Mouse (Mus musculus): ENCODE results near the gene Dyrk3. TPM values are rescaled to one million over a fixed set of nuclear protein-coding genes. Genes with fewer than 3 reads are reported as not detected.
"Not testable (repeated sequence)": the region's sequence is repeated elsewhere in the genome, so short reads cannot be mapped to it uniquely, and the experiment has no call there.

Dyrk3 gene
- not detected for total RNA-seq (2021)
- long read RNA-seq, experiment 1: 0 reads
- long read RNA-seq, experiment 2: 0 reads

DNA sequence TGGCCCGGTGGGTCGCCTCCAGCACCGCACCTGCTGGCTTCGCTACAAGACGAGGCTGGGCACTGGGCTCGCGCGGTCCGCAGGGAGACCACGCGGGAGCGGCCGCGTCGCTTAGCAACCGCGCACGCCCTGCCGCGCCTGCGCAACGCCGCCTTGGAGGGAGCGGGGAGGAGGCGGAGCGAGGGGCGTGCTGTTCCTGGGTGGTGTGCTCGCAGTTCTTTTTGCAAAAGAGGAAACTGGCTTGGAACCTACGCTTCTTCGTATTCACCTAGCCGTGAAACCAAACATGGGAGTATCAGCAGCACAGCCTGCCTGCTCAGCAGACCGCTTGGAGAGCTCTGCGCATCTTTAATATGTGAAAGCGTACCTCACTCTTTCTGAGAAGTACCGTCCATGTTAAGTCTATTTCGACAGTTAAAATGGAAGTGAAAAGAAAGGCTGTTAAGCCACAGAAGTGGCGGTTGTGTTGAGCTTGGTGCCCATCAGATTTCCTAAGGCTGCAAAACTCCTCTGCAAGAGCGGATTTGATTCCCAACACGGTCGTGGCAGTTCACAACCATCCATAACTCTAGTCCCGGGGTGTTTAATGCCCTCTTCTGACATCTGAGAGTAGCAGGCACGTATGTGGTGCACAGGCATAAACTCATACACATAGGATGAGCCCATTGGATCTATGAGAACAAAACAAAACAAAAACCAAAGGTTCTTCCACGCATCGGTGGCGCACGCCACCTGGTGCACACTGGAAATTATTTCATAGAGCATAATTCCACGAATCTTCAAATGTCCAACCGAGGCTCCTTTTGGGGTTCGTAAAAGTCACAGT lies at the start of gene Dyrk3:
Gene Dyrk3 (minus strand): TSS at position 150 of the 826 bp plus-strand sequence.
- peak; percentile 85 for DNase-seq (ENCODE audit: low spot score)

DNA sequence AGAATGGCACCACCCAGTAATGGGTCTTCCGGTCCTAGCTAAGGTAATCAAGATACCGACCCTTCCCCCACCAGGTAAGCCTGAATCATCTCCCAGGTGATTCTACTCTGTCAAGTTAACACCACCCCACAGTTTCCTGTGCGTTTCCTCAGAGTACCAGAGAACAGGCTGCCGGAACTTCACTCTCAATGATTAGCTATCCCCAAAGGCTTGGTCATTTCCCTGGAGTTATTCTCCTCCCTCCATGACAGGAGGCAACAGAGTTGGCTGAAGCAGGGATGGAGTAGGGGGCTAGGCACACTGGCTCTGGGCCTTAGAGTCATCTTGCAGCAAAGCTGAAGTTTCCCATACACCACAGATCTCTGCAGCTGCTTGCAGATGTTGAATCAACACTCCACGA lies 49.7 kb upstream of the Dyrk3 start:
- DNase-seq (ENCODE audit: low spot score): no peak

DNA sequence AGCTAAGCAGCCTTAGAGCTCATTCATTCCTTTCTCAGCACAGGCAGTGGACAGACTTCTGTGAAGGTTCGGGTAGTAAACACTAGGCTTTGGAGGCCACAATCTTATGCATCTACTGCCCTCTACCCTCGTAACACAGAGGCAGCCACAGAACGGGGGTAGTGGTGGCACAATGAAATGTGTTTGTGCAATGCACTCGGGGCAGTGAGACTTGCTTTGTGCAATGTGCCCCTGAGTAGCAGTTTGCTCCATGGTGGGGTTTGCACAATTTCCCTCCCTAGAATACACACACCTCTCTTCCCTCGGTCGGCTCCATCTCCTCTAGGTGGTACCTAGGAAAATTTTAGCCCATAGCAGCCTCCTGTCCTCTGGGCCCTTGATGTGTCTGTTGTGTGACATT lies 48.9 kb upstream of the Dyrk3 start:
- DNase-seq (ENCODE audit: low spot score): no peak

DNA sequence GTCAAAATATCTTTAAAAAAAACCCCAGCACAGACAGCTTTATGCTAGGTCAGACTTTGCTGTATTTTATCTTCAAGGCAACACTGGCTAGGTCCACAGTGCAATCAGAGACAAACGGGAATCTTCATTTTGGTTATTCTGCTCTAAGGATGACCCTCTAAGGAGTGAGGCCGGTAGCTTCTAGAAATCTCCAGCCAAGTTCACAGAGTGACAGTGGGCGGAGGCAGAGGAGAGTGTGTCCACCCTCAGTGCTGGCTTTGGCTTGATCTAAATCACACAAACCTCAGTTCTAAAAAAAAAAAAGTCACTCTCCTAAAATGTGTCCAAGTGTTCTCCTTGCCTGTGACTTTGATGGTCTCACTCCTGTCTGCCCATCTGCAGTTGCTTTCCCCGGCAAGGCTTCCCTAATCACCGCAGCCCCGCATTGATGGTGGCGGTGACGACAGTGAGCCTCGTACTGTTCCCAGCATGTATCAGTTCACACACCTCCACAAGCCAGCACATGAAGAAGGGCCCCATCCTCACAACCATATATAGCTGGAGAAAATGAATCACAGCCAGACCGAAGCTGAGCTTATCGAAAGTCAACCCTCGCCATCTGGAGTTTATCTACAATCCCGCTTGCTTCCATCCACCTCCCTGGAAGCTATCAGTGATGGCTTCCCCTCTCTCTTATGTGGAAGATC lies 47.8 kb upstream of the Dyrk3 start:
- no peak for DNase-seq (ENCODE audit: low spot score)

DNA sequence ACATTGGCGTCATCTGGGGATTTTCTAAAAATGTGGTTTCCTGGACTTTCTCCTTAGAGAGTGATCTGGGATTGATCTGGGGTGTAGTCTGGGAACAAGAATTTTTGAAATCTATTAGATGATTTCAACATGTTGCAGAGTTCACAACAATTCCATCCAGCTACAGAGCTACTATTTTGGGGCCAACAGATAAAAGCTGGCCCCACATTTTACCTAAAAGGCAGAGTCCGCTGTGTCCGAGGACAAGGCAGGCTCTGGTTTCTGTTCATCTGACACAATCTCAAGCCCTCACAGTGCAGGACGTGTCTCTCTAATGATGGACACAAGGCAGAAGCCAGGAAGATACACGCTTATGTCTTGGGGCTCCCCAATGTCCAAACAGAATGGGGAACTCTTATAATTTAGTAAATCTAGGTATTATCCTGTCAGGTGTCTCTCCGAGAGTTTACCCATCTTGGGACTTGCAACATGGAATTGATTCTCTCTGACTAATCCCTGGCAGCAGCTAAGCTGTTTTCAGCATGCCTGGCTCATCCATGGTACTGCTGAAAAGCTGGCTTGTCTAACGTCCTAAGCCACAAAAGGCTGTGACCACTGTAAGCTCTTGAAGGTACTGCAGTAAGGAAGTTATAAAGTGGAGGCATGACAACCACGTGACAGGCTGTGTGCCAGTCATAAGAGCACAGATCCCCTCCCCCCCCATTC lies 47.0 kb upstream of the Dyrk3 start:
- peak; percentile 32 for DNase-seq (ENCODE audit: low spot score)

DNA sequence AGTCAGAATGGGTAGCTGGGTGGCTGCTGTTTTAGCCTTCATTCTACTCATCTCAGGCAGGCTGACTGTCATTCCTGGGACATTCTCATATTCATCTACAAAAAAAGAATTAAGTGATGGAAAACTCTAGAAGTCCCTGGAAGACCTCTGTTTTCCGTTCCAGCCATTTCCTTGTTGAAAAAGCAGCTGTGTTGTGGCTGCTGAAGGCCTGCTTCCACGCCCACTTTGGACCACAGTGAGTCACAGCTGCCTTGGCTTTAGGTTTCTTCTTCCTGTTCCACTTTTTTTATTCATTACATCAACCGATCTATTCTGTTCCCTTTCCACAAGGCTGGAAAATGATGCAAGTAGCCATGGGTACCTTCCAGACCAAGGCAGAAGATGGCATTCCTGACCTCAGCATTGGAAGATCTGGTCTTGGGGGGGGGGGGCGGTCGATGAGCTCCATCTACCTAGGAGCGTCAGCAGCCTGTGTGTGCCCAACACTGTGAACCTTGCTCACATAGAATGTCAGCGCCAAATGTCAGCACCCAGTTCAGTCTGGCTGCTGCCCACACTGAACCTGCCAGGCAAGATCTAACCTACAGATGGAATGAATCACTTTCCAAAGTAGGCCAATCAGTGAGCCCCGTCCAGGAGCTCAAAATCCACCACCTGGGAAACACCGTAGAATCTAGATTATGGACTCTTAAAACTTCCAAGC lies 46.3 kb upstream of the Dyrk3 start:
- DNase-seq (ENCODE audit: low spot score): peak; percentile 57

DNA sequence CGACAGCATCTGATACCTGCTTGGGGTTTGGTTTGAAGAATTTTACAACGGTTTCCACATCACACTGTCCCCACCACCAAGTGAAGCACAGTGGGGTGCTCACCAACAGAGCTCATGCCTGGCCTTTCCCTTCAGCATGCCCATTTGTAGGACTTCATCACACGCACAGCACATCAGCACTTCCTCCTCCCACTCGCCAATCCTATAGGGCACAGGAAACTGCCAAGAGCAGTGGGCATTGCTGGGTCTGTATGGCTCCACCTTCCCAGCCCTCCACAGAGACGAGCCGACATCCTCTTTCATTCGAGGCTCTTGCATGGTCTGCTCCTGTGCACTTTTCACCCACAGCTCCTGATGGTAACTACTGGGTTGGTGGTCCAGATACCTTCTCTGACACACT lies 45.1 kb upstream of the Dyrk3 start:
- DNase-seq (ENCODE audit: low spot score): no peak

DNA sequence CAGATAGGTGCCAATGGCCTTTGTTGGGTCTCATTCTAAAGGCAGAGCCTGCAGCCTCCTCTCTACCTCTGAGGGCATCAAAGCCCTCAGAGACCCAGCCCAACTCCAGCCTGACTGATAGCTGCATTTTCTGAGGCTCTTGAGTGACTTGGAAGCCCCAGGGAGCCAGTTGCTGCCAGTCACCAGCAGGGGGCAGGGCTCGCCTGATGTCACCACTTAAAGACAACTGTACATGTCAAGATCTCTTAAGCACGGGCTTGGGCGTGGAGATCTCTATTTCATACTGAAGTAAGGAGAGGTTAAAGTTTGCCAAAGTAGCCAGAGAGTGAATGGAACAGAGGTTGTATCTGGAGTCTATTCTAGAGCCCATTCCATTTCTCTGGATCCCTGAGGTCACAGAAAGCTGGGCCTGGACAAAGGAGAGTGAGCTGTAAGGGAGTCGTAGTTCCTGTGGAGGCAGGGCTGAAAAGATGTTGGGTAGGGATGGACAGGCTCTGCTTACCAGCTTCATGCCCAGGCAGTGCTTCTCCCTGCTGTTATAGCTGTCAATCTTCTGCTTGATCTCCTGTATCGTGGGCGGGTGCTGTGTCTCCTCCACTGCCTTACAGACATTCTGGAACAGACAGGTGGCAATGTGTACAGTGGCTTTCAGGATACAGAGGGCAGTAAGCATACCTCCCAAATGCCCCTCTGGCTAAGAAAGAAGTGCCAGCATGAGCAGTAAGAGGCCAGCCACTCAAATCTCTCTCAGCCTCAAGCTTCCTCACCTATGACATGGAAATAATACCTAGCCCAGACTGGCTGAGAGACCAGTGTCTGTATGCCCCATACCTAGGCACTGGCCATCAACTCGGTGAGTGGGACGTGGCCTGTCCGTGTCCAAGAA lies 43.7 kb upstream of the Dyrk3 start:
- peak; percentile 77 for DNase-seq (ENCODE audit: low spot score)

DNA sequence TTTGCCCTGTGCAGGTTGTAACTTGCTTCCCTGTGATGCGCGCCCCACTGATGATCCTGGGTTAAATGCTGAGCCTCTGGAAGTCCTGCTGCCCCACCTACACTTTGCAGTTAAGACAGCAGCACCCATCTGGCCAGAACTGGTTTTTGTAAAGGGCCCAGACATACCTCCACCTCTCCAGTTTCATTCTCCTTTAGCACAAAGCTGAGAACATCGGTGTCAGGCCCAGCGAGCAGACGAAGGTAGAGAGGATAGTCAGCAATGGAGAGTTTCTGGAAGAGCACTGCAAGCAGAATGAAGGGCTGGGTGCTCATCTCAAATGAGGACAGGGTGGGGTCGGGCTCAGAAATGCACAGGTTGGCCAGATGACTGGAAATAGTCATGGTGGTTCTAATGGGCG lies 42.2 kb upstream of the Dyrk3 start:
- DNase-seq (ENCODE audit: low spot score): no peak

DNA sequence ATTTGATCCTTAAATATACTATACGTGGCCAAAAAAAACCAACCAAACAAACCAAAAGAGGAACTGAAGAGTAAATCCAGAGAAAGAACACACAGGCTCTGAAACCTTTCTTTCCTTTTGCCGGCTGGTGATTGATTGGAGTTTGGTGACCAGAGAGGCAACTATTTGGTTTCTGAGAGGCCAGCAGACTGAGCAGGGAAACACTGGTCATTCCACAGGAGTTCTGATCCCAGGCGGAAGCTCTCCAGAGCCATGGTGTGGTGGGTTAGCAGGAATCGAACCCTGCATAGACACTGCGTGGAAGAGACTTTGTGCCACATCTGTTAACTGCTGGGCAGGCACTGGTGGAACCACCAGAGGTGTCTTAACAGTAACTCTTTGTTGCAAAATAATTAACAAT lies 39.9 kb upstream of the Dyrk3 start:
- DNase-seq (ENCODE audit: low spot score): no peak

DNA sequence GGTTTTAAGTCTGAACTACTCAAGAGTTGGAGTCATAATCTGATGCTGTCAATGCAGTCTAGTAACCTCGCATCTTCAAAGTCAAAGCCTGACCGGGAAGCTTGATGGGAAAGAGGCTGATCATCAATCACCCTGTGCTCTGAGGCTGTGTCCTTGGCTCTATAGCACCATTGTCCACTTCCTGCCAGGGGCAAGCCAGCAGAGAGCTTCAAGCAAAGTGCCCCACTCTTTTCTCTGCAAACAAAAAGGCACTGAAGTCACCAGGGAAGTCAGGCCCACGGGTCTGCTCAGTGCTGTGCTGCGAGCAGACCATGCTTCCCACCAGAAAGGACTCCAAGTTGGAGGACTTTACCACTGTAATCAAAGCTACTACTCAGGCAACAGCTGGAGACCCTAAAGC lies 39.1 kb upstream of the Dyrk3 start:
- no peak for DNase-seq (ENCODE audit: low spot score)

DNA sequence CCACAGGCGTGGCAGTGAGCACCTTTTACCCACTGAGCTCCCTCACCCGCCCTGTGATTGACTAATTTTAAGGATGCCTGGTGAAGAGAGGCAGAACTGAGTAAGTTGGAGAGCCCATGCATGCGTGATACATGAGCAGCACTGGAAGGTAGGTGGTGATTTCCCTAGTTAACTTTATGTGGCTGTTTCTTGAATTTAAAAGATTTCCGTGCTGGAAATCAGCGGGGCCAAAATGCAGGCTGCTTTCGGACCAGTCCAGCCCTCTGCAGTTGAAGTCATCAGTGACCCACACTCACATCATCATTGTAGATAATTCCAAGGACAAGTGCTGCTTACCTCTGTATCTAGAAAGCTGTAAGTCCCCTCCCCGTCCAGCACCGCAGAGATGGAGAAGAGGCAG lies 37.7 kb upstream of the Dyrk3 start:
- DNase-seq (ENCODE audit: low spot score): no peak

DNA sequence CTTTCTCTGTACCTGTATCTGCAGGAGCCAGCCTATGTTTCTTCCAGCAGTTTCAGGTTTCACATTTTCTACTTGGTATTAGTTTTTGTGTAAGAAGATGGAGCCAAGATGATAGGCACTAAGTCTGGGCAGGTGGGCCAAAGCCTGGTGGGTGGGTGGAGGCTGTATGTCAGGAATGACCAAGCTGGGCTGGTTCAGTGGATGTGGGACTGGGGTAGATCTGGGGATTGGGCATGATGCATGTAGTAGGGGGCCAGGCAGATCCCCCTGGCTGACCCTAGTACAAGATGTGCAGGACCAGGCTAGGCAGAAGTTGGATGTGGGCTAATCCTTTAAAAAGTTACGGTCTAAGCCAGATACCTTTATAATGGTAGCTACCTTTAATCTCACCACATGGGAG lies 37.0 kb upstream of the Dyrk3 start:
- no peak for DNase-seq (ENCODE audit: low spot score)

DNA sequence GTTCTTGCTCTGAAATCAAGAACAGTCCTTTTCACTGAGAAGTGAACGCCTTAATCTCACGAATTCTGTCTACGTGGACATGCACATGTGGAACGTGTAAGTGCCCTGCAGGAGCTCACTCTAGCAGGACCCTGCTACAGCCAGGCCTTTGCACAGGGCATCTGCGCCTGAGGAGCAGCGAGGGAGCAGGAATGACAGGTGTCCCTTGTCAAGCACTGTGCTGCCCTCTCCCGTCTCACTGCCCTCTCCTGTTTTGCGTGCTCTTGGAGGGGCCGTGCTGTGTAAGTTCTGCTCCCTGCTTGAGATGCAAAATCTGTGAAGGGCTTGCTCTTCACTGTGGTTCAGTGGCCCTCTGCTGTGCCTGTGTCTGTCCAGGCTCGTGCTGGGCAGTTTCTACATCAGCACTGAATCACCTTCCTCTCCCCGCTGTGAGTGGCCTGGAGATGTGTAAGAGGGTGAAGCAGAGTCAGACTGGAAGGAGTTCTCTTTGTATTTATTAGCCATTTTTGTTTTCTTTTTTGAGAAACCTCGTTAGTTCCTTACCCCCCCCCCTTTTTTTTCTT lies 36.2 kb upstream of the Dyrk3 start:
- no peak for DNase-seq (ENCODE audit: low spot score)

DNA sequence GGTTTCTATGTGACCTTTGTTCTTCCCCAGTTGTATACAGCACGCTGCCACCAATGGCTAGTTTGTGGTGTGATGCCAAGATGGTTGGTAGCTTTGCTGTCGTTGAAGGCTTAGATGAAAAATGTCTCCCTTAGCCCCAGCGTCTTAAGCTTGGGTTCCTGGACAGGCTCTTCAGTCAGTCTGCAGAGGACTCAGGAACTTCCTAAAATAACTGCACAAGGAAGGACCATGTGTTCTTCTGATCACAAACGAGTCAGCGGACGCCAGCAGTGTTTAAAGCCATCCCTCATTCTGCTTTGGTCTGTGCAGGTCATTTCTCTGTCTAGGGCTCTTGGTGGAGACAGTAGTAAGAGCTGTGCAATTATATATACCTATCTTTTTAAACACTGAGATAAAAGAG lies 35.7 kb upstream of the Dyrk3 start:
- no peak for DNase-seq (ENCODE audit: low spot score)

DNA sequence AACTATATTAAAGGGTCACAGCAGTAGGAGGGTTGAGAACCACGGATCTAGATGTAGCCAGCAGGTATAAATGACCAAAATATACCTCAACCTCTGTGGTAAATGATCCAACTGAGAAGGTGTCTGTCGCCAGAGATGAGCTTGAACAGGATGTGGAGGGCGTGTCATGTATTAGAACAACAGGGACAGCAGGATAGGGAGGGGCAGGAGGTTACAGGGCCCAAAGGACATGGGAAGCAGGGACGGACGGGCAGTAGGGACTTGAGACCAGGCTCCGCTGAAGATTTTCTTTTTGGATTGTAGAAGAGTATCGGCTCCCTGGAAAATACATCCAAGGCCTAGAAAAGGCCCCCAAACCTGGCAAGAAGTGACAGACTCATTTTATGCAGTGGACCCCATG lies 34.9 kb upstream of the Dyrk3 start:
- no peak for DNase-seq (ENCODE audit: low spot score)

DNA sequence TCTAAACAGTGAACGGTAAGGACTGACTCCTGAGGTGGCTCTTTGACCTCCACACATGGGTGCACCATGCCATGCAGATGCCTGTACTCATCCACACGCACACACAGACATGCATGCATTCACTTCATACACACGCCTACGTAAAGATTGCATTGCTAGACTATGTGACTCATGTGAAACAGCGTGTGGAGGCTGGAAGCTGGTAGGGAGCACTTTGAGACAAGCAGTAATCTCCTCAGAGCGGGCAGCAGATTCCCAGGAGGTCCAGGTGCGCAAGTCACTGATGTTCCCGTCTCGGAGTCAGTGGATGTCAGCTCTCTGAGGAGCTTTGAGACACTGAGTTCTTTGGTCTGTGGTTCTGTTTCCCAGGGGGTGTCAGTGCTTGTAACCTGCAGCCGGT lies 29.5 kb upstream of the Dyrk3 start:
- no peak for DNase-seq (ENCODE audit: low spot score)

DNA sequence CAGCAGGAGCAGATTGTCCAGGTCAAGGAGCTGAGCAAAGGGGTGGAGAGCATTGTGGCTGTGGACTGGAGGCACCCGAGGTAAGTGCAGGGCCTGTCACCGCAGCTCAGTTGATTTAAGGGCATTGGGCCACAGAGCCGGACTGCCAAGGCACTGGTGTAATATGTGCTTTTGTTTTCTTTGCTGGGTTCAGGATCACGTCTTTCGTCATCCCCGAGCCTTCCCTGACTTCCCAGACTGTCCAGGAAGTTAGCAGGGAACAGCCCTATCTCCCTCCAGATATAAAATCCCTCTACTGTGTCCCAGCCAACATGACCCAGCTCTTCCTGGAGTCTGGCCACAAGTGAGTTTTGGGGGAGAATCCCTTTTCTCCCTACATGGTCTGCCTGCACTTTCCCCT lies 26.3 kb upstream of the Dyrk3 start:
- DNase-seq (ENCODE audit: low spot score): no peak

DNA sequence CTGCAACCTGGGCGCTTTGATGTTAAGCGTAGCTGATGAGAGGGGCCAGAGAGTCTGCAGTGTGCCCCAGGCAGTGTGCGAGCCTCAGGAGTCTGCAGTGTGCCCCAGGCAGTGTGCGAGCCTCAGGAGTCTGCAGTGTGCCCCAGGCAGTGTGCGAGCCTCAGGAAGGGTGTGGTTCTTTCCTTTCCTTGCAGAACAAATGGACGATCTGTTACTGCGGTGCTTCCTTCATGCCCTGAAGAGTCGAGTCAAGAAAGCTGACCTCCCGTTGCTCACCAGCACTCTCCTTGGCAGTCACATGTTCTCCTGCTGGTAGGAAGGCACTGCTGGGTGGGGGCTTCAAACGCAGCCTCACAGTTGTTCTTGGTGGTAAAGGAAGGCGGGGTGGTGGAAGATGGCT lies 23.0 kb upstream of the Dyrk3 start:
- no peak for DNase-seq (ENCODE audit: low spot score)

DNA sequence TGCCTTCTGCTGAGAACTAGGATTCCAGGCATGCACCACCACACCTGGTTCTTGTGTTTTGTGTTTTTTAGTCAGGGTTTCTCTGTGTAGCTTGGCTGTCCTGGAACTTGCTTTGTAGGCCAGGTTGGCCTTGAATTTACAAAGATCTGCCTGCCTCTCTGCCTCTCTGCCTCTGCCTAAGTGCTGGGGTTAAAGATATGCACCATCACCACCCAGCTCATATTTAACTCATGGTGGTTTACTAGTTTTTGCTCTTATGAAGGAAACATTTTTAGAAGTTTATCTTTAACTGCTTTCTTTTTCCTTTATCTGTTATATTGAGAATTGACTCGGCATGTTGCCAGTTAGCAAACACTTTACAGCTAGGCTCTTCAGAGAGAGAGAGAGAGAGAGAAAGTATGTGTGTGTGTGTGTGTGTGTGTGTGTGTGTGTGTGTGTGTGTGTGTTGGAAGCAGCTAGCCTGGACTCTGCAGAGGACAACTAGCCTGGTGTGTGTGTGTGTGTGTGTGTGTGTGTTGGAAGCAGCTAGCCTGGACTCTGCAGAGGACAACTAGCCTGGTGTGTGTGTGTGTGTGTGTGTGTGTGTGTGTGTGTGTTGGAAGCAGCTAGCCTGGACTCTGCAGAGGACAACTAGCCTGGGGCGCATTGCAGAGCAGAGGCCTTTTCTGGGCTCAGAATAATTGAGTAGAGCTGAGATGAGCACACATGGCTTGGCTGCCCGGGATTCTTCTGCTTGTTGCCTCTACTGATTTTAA lies 21.6 kb upstream of the Dyrk3 start:
- DNase-seq (ENCODE audit: low spot score): not testable (repeated sequence)

Data from gastrocnemius, adult 18-20 months (tissue).